Mouse (Mus musculus) liver, adult 2 months (tissue): ENCODE data around the gene Csdc2.

ENCODE experiments used
- CTCF ChIP-seq: fragments of 200-500 bp; IDR thresholded peaks from 2 replicates; pipeline ENCODE4 v1.5.1; 2011; ENCODE audit warnings: low read depth, low read length, control low read depth
- POLR2A ChIP-seq: fragments of 200-500 bp; IDR thresholded peaks from 2 replicates; pipeline ENCODE4 v1.6.1; 2011; ENCODE audit warnings: low read length, control low read depth; ENCODE audit not compliant: insufficient read depth; ENCODE audit errors: extremely low read depth

- no peak for TF ChIP-seq POLR2A
- peak; percentile 85 for TF ChIP-seq CTCF
Observed at GRCm38 (mm10) chr15:81956457-81956856, 19.9 kb downstream of the Csdc2 start.
